Mouse (Mus musculus): ENCODE data around the gene 2010111I01Rik. TPM values are rescaled to one million over a fixed set of nuclear protein-coding genes. Genes with fewer than 3 reads are reported as not detected.
"Not testable (repeated sequence)": the region's sequence is repeated elsewhere in the genome, so short reads cannot be mapped to it uniquely, and the experiment has no call there.

The 2010111I01Rik gene
- polyA plus RNA-seq, 1 experiment from 2014 or later, result 80.8 TPM

- not testable (repeated sequence) for H3K36me3 ChIP-seq (ENCODE audit: control insufficient read depth, insufficient read depth, low read length); H3K4me1 ChIP-seq (ENCODE audit: control insufficient read depth, insufficient read depth, low read length); H3K27ac ChIP-seq (ENCODE audit: low read depth, low read length); H3K9me3 ChIP-seq (ENCODE audit: control insufficient read depth, low read length); DNase-seq (ENCODE audit: low spot score); H3K27me3 ChIP-seq (ENCODE audit: control insufficient read depth, insufficient read depth, low read length); H3K4me2 ChIP-seq (ENCODE audit: low read depth); H3K9ac ChIP-seq (ENCODE audit: low read length); H3K4me3 ChIP-seq (ENCODE audit: low read depth, low read length); ATAC-seq (ENCODE audit: insufficient read depth, low FRiP score, low TSS enrichment)
- WGBS, result 89% methylated on average over 3 of the region's 3 CpGs
Observed at GRCm38 (mm10) chr13:62929144-62929543, 35.5 kb upstream of the 2010111I01Rik start.

GRCm38 (mm10) chr13:62929766-62930389 lies 34.8 kb upstream of the 2010111I01Rik start:
- H3K36me3 ChIP-seq (ENCODE audit: control insufficient read depth, insufficient read depth, low read length), result no peaks in the 10 kb centered on the region
- no peak overlapping the region for H3K4me3 ChIP-seq (ENCODE audit: low read depth, low read length)
- DNase-seq (ENCODE audit: low spot score) (no peak), ATAC-seq (ENCODE audit: insufficient read depth, low FRiP score, low TSS enrichment) (no peak)
- H3K9me3 ChIP-seq (ENCODE audit: control insufficient read depth, low read length), result no peaks in the 10 kb centered on the region
- H3K9ac ChIP-seq (ENCODE audit: low read length), result no peak overlapping the region
- no peaks in the 10 kb centered on the region for H3K27me3 ChIP-seq (ENCODE audit: control insufficient read depth, insufficient read depth, low read length)
- no peak overlapping the region for H3K27ac ChIP-seq (ENCODE audit: low read depth, low read length)
- no peak overlapping the region for H3K4me2 ChIP-seq (ENCODE audit: low read depth)
- no peaks in the 10 kb centered on the region for H3K4me1 ChIP-seq (ENCODE audit: control insufficient read depth, insufficient read depth, low read length)
- WGBS, result 87% methylated on average over 9 of the region's 9 CpGs

DNA sequence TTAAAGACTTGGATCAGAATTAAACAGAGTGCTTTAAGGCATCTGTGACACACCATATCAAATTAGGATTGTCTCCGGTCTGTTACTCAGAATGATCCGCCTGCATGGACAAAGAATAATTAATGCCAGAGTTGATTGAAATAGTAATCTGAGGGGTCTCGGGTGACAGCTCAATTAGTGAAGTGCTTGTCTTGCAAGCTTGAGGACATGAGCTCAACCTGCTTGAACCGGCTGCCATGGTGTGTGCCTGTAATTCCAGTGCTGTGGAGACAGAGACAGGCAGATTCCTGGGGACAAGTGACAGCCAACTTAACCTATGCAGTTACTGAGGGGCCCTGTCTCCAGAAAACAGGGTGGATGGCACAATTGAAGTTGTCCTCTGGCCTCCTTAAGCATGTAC lies 32.2 kb upstream of the 2010111I01Rik start:
- no peak overlapping the region for H3K27ac ChIP-seq (ENCODE audit: low read depth, low read length)
- DNase-seq (ENCODE audit: low spot score), result no peak
- no peaks in the 10 kb centered on the region for H3K9me3 ChIP-seq (ENCODE audit: control insufficient read depth, low read length)
- no peak overlapping the region for H3K9ac ChIP-seq (ENCODE audit: low read length)
- H3K27me3 ChIP-seq (ENCODE audit: control insufficient read depth, insufficient read depth, low read length), result no peaks in the 10 kb centered on the region
- WGBS, result 76% methylated on average over 4 of the region's 4 CpGs
- no peak overlapping the region for H3K4me3 ChIP-seq (ENCODE audit: low read depth, low read length)
- no peaks in the 10 kb centered on the region for H3K36me3 ChIP-seq (ENCODE audit: control insufficient read depth, insufficient read depth, low read length)
- no peak overlapping the region for H3K4me2 ChIP-seq (ENCODE audit: low read depth)
- ATAC-seq (ENCODE audit: insufficient read depth, low FRiP score, low TSS enrichment), result no peak
- H3K4me1 ChIP-seq (ENCODE audit: control insufficient read depth, insufficient read depth, low read length), result no peaks in the 10 kb centered on the region

DNA sequence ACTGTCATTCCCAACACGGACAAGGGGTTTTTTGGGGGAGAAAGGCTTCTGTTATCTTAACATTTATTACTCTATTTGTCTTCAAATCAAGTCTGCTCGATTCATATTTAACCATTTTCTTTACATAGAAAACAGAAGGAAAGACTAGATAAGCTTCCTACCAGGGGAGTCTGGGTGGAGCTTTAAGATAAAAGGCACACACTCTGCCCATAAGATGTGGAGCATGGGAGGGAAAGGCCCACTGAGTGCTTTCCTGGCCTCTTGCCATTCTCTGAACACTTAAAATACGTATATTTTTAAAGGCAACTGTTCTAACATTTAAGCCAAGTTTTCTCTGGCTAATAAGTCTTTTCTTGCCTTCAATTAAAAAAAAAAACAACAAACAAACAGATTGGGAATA lies 25.3 kb upstream of the 2010111I01Rik start:
- H3K9ac ChIP-seq (ENCODE audit: low read length), result no peak overlapping the region
- ATAC-seq (ENCODE audit: insufficient read depth, low FRiP score, low TSS enrichment) (no peak), DNase-seq (ENCODE audit: low spot score) (no peak)
- H3K36me3 ChIP-seq (ENCODE audit: control insufficient read depth, insufficient read depth, low read length), result no peaks in the 10 kb centered on the region
- H3K9me3 ChIP-seq (ENCODE audit: control insufficient read depth, low read length), result no peaks in the 10 kb centered on the region
- H3K4me3 ChIP-seq (ENCODE audit: low read depth, low read length), result no peak overlapping the region
- H3K27ac ChIP-seq (ENCODE audit: low read depth, low read length), result no peak overlapping the region
- H3K4me1 ChIP-seq (ENCODE audit: control insufficient read depth, insufficient read depth, low read length), result no peaks in the 10 kb centered on the region
- WGBS, result 79% methylated on average over 3 of the region's 3 CpGs
- no peaks in the 10 kb centered on the region for H3K27me3 ChIP-seq (ENCODE audit: control insufficient read depth, insufficient read depth, low read length)
- H3K4me2 ChIP-seq (ENCODE audit: low read depth), result no peak overlapping the region

- DNase-seq (ENCODE audit: low spot score) (no peak), ATAC-seq (ENCODE audit: insufficient read depth, low FRiP score, low TSS enrichment) (no peak)
- Histone ChIP-seq H3K36me3 (ENCODE audit: control insufficient read depth, insufficient read depth, low read length) (no peaks in the 10 kb centered on the region), H3K9ac (ENCODE audit: low read length) (no peak overlapping the region), H3K4me2 (ENCODE audit: low read depth) (no peak overlapping the region), H3K27me3 (ENCODE audit: control insufficient read depth, insufficient read depth, low read length) (no peaks in the 10 kb centered on the region), H3K4me1 (ENCODE audit: control insufficient read depth, insufficient read depth, low read length) (no peaks in the 10 kb centered on the region), H3K27ac (ENCODE audit: low read depth, low read length) (no peak overlapping the region), H3K9me3 (ENCODE audit: control insufficient read depth, low read length) (no peaks in the 10 kb centered on the region), H3K4me3 (ENCODE audit: low read depth, low read length) (no peak overlapping the region)
- 93% methylated on average over 4 of the region's 4 CpGs for WGBS
Observed at GRCm38 (mm10) chr13:62939797-62940196, 24.9 kb upstream of the 2010111I01Rik start.

DNA sequence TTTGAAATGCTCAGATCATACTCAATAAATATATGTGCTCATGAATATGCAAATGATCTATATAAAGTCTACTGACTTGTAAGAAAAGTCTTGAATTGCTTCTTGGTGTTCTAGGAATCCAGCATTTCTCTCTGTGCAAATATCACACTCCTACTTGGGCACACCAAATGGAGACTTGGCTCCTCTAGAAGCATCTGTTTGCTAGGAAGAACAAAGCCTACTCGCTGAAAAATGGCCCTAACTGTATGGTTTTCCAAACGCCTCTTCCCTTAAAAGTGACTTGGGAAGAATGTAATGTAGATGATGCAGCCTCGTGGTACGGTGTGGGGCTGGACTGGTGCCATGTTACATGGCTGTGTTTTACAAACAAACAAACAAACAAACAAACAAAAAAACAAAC lies 24.0 kb upstream of the 2010111I01Rik start:
- H3K4me2 ChIP-seq (ENCODE audit: low read depth), result no peak overlapping the region
- no peak overlapping the region for H3K27ac ChIP-seq (ENCODE audit: low read depth, low read length)
- no peaks in the 10 kb centered on the region for H3K27me3 ChIP-seq (ENCODE audit: control insufficient read depth, insufficient read depth, low read length)
- no peak overlapping the region for H3K4me3 ChIP-seq (ENCODE audit: low read depth, low read length)
- WGBS, result 70% methylated on average over 4 of the region's 4 CpGs
- no peaks in the 10 kb centered on the region for H3K9me3 ChIP-seq (ENCODE audit: control insufficient read depth, low read length)
- H3K36me3 ChIP-seq (ENCODE audit: control insufficient read depth, insufficient read depth, low read length), result no peaks in the 10 kb centered on the region
- ATAC-seq (ENCODE audit: insufficient read depth, low FRiP score, low TSS enrichment), result no peak
- H3K9ac ChIP-seq (ENCODE audit: low read length), result no peak overlapping the region
- no peak for DNase-seq (ENCODE audit: low spot score)
- H3K4me1 ChIP-seq (ENCODE audit: control insufficient read depth, insufficient read depth, low read length), result no peaks in the 10 kb centered on the region

DNA sequence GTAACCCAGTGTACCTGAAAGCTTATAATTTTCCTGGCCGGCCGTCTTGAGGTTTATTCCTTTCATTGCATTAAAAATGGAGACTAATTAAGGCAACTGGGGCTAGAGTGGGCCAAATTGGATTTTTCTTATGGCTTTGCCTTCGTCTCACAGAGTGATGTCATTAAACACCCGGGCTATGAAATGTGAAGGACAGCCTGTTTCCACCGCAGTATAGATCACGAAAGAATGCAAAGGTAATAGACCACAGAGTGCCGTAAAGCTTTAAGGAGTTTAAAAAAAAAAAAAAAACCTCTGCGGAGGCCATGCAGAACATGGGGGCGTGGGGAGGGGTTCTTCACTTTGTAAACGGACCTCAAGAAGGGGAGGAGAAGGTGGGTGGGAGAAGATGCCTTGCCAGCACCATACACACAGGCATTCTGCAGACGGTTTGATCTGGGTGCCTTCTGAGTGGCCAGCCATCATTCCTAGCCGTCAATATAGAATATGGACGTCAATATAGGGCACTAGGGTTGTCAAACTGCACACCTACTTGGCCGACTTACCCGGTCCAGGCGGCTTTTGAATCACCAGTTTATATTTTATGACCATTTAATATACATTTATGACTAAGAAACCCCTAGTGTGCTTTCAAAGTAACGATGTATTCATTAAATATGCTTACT lies 23.2 kb upstream of the 2010111I01Rik start:
- H3K27me3 ChIP-seq (ENCODE audit: control insufficient read depth, insufficient read depth, low read length), result no peaks in the 10 kb centered on the region
- DNase-seq (ENCODE audit: low spot score), result no peak
- no peak overlapping the region for H3K27ac ChIP-seq (ENCODE audit: low read depth, low read length)
- ATAC-seq (ENCODE audit: insufficient read depth, low FRiP score, low TSS enrichment), result no peak
- no peak overlapping the region for H3K4me3 ChIP-seq (ENCODE audit: low read depth, low read length)
- H3K4me1 ChIP-seq (ENCODE audit: control insufficient read depth, insufficient read depth, low read length), result no peaks in the 10 kb centered on the region
- no peak overlapping the region for H3K4me2 ChIP-seq (ENCODE audit: low read depth)
- WGBS, result 75% methylated on average over 17 of the region's 17 CpGs
- H3K36me3 ChIP-seq (ENCODE audit: control insufficient read depth, insufficient read depth, low read length), result no peaks in the 10 kb centered on the region
- no peaks in the 10 kb centered on the region for H3K9me3 ChIP-seq (ENCODE audit: control insufficient read depth, low read length)
- no peak overlapping the region for H3K9ac ChIP-seq (ENCODE audit: low read length)

GRCm38 (mm10) chr13:62943274-62943830 lies 21.3 kb upstream of the 2010111I01Rik start:
- no peak for ATAC-seq (ENCODE audit: insufficient read depth, low FRiP score, low TSS enrichment)
- no peaks in the 10 kb centered on the region for H3K4me1 ChIP-seq (ENCODE audit: control insufficient read depth, insufficient read depth, low read length)
- no peaks in the 10 kb centered on the region for H3K36me3 ChIP-seq (ENCODE audit: control insufficient read depth, insufficient read depth, low read length)
- no peak overlapping the region for H3K4me2 ChIP-seq (ENCODE audit: low read depth)
- H3K4me3 ChIP-seq (ENCODE audit: low read depth, low read length), result no peak overlapping the region
- H3K9ac ChIP-seq (ENCODE audit: low read length), result no peak overlapping the region
- no peak overlapping the region for H3K27ac ChIP-seq (ENCODE audit: low read depth, low read length)
- no peaks in the 10 kb centered on the region for H3K9me3 ChIP-seq (ENCODE audit: control insufficient read depth, low read length)
- no peaks in the 10 kb centered on the region for H3K27me3 ChIP-seq (ENCODE audit: control insufficient read depth, insufficient read depth, low read length)
- WGBS, result 70% methylated on average over 7 of the region's 7 CpGs
- no peak for DNase-seq (ENCODE audit: low spot score)

DNA sequence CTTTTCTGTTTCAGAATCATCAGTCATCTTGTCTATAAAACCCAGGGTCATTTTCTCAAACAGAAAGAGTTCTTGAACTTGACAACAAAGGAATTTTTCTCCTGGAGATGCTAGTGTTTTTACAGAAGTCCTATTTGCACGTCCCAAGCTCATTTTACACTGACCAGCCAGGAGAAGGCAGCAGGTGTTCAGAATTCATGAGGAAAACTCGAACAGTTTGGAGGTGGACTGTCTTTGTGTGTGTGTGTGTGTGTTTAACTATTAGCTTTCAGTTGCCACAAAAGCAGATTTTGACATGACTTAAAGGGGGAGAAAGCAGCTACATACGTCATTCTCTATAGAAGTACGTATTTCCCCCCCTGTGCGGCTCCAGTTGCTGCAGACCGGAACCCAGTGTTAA lies 20.6 kb upstream of the 2010111I01Rik start:
- no peak overlapping the region for H3K27ac ChIP-seq (ENCODE audit: low read depth, low read length)
- no peaks in the 10 kb centered on the region for H3K27me3 ChIP-seq (ENCODE audit: control insufficient read depth, insufficient read depth, low read length)
- H3K4me3 ChIP-seq (ENCODE audit: low read depth, low read length), result no peak overlapping the region
- H3K36me3 ChIP-seq (ENCODE audit: control insufficient read depth, insufficient read depth, low read length), result no peaks in the 10 kb centered on the region
- no peak overlapping the region for H3K4me2 ChIP-seq (ENCODE audit: low read depth)
- no peak for ATAC-seq (ENCODE audit: insufficient read depth, low FRiP score, low TSS enrichment)
- no peaks in the 10 kb centered on the region for H3K4me1 ChIP-seq (ENCODE audit: control insufficient read depth, insufficient read depth, low read length)
- H3K9me3 ChIP-seq (ENCODE audit: control insufficient read depth, low read length), result no peaks in the 10 kb centered on the region
- WGBS, result 64% methylated on average over 6 of the region's 6 CpGs
- DNase-seq (ENCODE audit: low spot score), result no peak
- H3K9ac ChIP-seq (ENCODE audit: low read length), result no peak overlapping the region

All from neural tube, embryonic 11.5 days (tissue).